Mouse (Mus musculus): ENCODE data around the gene Bcl11a. TPM values are rescaled to one million over a fixed set of nuclear protein-coding genes. Genes with fewer than 3 reads are reported as not detected.

The Bcl11a gene
- polyA plus RNA-seq, 1 experiment from 2014 or later, result 2.4 TPM

DNA sequence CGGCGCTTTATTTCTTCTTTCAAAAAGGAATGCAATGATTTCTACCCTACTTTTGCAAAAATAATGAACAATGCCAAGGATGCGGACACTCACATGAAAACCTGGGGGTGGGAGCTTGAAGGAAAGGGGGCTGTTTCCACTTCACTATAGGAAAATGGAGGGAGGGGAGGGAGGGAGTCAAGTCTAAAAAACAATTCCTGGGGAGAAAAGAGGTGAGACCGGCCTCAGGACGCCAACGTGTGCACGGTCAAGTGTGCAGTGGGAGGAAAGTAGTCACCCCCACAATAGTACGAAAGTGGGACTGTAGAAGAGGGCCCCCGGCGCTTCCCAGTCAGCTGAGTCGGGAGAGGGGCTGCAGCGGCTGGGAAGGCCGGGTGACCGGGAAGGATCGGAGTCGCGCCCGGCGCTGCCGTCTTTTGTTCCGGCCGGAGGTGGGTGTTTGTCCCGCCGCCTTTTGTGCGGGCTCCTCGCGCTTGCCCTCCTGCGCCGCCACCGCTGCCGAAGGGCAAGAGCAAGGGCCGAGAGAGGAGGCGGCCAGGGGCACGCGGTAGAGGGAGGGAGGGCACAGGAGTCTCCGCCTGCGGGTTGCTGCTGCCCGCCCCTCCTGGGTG, 955 bp downstream of the Bcl11a start:
- H3K9me3 ChIP-seq (ENCODE audit: low read length), result no peaks in the 10 kb centered on the region
- H3K36me3 ChIP-seq (ENCODE audit: insufficient read depth, low read length), result no peaks in the 10 kb centered on the region
- peaks cover 3% of the 10 kb centered on the region; the same call in 1 of the 2 replicates for H3K4me1 ChIP-seq (ENCODE audit: insufficient read depth, low read depth, low read length)
- no peak overlapping the region for H3K27ac ChIP-seq (ENCODE audit: low read length)
- H3K4me3 ChIP-seq (ENCODE audit: low read depth, low read length), result peak overlapping the region; percentile 66
- TF ChIP-seq CTCF (IDR thresholded peaks at IDR 0.05), result peak; percentile 7; the same call in 1 of the 2 replicates
- no peak for TF ChIP-seq EP300 (IDR thresholded peaks at IDR 0.05)
- peak overlapping the region; percentile 23; the same call in 1 of the 2 replicates for H3K9ac ChIP-seq (replicated peaks; ENCODE audit: low read depth)
- DNase-seq (ENCODE audit: low spot score), result peak; percentile 58
- WGBS, result under 1% methylated on average over 38 of the region's 38 CpGs
- peak overlapping the region; percentile 100 for H3K4me2 ChIP-seq (replicated peaks; ENCODE audit: low read depth, low read length)
- ATAC-seq, result no peak
- H3K27me3 ChIP-seq (replicated peaks; ENCODE audit: insufficient read depth, low read length), result peaks cover 13% of the 10 kb centered on the region

DNA sequence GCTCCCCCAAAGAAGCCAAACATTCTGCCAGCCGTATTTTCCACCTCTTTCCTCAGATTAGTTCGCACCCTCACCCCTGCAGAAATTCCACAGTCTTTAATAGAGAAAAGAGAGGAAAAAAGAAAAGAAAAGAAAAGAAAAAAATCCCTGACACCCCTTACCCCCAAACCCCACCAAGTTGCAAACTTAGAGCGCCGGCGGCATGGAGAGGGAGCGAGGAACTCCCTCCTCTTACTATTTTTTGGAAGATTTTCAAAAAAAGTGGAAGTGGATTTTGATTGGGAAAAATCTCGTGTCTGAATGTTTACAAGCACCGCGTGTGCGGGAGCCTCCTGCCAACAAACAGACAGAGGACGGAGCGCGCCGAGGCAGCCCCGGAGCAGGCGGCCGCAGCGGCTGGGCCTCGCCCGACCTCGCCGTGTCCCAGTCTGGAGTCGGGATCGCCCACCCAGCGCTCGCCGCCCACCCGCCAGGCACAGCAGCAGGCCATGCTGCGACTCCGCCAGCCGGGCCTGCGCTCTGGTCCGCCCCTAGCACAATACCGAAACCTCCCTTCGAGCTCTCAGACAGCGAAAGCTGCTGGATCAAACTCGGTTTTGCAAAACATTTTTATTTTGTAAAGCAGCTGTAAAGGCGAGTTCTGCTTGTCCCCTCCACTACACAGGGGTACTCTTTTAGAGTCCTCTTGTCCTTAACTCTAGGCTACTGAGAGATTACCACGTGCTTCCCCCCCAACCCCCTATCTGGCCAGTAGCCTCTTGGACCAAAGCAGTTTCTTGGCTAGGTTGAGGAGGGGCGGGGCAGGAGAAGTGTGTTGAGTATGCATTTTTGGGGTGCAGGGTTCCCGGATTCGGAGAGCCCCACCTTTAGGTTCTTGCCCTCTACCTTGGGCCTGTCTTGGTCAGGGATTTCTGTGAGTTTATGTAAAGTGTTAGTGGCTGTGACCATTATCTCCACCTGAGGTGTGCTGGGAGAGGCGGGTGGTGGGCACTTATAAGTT, 1.8 kb downstream of the Bcl11a start:
- H3K4me2 ChIP-seq (replicated peaks; ENCODE audit: low read depth, low read length), result peak overlapping the region; percentile 100
- peak overlapping the region; percentile 35; the same call in 1 of the 2 replicates for H3K9ac ChIP-seq (replicated peaks; ENCODE audit: low read depth)
- no peak overlapping the region; the same call in 1 of the 2 replicates for H3K27ac ChIP-seq (ENCODE audit: low read length)
- no peaks in the 10 kb centered on the region for H3K9me3 ChIP-seq (ENCODE audit: low read length)
- DNase-seq (ENCODE audit: low spot score) (peak; percentile 68), ATAC-seq (peak; percentile 11; the same call in 1 of the 2 replicates)
- no peak for TF ChIP-seq CTCF (IDR thresholded peaks at IDR 0.05)
- no peak for TF ChIP-seq EP300 (IDR thresholded peaks at IDR 0.05)
- H3K27me3 ChIP-seq (replicated peaks; ENCODE audit: insufficient read depth, low read length), result peaks cover 4% of the 10 kb centered on the region
- peaks cover under 1% of the 10 kb centered on the region; the same call in 1 of the 2 replicates for H3K4me1 ChIP-seq (ENCODE audit: insufficient read depth, low read depth, low read length)
- peak overlapping the region; percentile 66 for H3K4me3 ChIP-seq (ENCODE audit: low read depth, low read length)
- no peaks in the 10 kb centered on the region for H3K36me3 ChIP-seq (ENCODE audit: insufficient read depth, low read length)
- WGBS, result 2% methylated on average over 40 of the region's 43 CpGs

DNA sequence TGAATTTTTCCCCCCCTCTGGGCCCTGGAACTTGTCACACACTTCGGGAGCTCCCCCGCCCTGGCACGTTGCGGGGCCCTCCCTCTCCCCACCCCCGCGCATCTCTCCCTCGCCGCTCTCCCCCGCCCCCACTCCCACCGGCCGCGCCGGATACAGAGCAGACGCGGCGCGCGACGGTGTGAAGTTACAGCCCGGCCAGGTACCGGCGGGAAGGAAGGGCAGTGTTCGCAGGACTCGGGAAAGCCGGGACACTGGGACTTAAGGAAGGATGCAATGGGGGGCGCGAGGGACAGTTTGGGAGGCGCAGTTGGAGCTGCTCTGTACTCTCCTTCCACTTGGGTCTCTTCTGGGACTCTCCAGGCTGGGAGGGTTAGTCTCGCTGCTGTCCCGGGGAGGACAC, 2.7 kb downstream of the Bcl11a start:
- Histone ChIP-seq H3K27me3 (replicated peaks; ENCODE audit: insufficient read depth, low read length) (no peaks in the 10 kb centered on the region; the same call in 1 of the 2 replicates), H3K9ac (replicated peaks; ENCODE audit: low read depth) (no peak overlapping the region), H3K36me3 (ENCODE audit: insufficient read depth, low read length) (no peaks in the 10 kb centered on the region), H3K4me2 (replicated peaks; ENCODE audit: low read depth, low read length) (peak overlapping the region; percentile 100), H3K4me3 (ENCODE audit: low read depth, low read length) (peak overlapping the region; percentile 66), H3K4me1 (ENCODE audit: insufficient read depth, low read depth, low read length) (no peaks in the 10 kb centered on the region; the same call in 1 of the 2 replicates), H3K27ac (ENCODE audit: low read length) (no peak overlapping the region), H3K9me3 (ENCODE audit: low read length) (no peaks in the 10 kb centered on the region)
- DNase-seq (ENCODE audit: low spot score), result no peak
- ATAC-seq, result 0 out of 2 replicates have a peak, but pooled peaks have one; percentile 1
- TF ChIP-seq CTCF (IDR thresholded peaks at IDR 0.05) (no peak), EP300 (IDR thresholded peaks at IDR 0.05) (no peak)
- 1% methylated on average over 29 of the region's 30 CpGs for WGBS

GRCm38 (mm10) chr11:24081016-24081686, 3.3 kb downstream of the Bcl11a start:
- peak; percentile 70 for TF ChIP-seq CTCF (IDR thresholded peaks at IDR 0.05)
- TF ChIP-seq EP300 (IDR thresholded peaks at IDR 0.05), result no peak
- under 1% methylated on average over 31 of the region's 35 CpGs for WGBS
- Histone ChIP-seq H3K36me3 (ENCODE audit: insufficient read depth, low read length) (no peaks in the 10 kb centered on the region), H3K4me1 (ENCODE audit: insufficient read depth, low read depth, low read length) (no peaks in the 10 kb centered on the region; the same call in 1 of the 2 replicates), H3K27ac (ENCODE audit: low read length) (no peak overlapping the region), H3K4me2 (replicated peaks; ENCODE audit: low read depth, low read length) (peak overlapping the region; percentile 100), H3K4me3 (ENCODE audit: low read depth, low read length) (peak overlapping the region; percentile 66), H3K9ac (replicated peaks; ENCODE audit: low read depth) (0 out of 2 replicates have a peak overlapping the region, but pooled peaks have one; percentile 16), H3K27me3 (replicated peaks; ENCODE audit: insufficient read depth, low read length) (no peaks in the 10 kb centered on the region), H3K9me3 (ENCODE audit: low read length) (no peaks in the 10 kb centered on the region)
- peak; percentile 79 for DNase-seq (ENCODE audit: low spot score)
- peak; percentile 48 for ATAC-seq

DNA sequence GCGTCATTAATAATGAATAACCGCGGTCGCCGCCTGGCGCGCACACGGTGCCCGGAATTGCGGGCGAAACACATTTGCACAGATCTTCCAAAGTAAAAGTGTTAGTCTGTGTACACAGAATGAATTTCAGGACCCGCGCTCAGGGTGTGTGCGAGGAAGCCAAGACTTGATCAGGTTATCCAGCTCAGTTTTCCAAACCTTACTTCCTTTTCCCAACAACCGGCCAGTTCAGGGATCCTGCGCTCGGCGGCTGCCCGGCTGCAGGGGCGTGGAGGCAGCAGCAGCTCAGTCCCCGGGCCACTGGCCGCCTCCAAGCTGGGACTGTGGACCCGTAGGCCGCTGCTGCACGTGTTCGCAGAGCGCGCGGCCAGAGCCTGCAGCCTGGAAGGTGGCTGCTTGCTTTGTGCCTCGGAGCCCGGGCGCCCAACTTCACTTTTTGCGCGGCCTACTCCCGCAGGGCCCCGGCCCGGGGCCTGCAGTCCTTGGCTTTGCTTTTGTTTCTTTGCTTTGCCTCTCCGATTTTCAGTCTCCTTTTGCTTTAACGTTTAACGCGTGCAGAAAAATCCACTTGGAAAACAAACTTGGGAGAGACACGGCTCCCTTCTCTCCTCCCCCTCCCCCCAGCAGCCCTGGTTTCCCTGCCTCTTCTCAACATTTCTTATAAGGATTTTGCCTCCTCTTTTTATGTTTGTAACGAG, 4.0 kb downstream of the Bcl11a start:
- H3K9ac ChIP-seq (replicated peaks; ENCODE audit: low read depth), result 0 out of 2 replicates have a peak overlapping the region, but pooled peaks have one; percentile 16
- H3K36me3 ChIP-seq (ENCODE audit: insufficient read depth, low read length), result no peaks in the 10 kb centered on the region
- no peaks in the 10 kb centered on the region for H3K9me3 ChIP-seq (ENCODE audit: low read length)
- H3K4me2 ChIP-seq (replicated peaks; ENCODE audit: low read depth, low read length), result peak overlapping the region; percentile 100
- DNase-seq (ENCODE audit: low spot score) (peak; percentile 37), ATAC-seq (peak; percentile 25)
- under 1% methylated on average over 43 of the region's 43 CpGs for WGBS
- no peak overlapping the region for H3K27ac ChIP-seq (ENCODE audit: low read length)
- no peak for TF ChIP-seq CTCF (IDR thresholded peaks at IDR 0.05)
- TF ChIP-seq EP300 (IDR thresholded peaks at IDR 0.05), result no peak
- H3K27me3 ChIP-seq (replicated peaks; ENCODE audit: insufficient read depth, low read length), result no peaks in the 10 kb centered on the region
- peak overlapping the region; percentile 66 for H3K4me3 ChIP-seq (ENCODE audit: low read depth, low read length)
- H3K4me1 ChIP-seq (ENCODE audit: insufficient read depth, low read depth, low read length), result no peaks in the 10 kb centered on the region; the same call in 1 of the 2 replicates
